Mouse (Mus musculus) adrenal gland, postnatal 4 days (tissue): ENCODE data around the gene Dock4. TPM values are rescaled to one million over a fixed set of nuclear protein-coding genes. Genes with fewer than 3 reads are reported as not detected.
A peak's percentile ranks its signal among the peaks of the same experiment; 100 is the strongest.

Experiments
- DNase-seq, 2 experiments: peaks; one replicate each; pipeline ENCODE4 v3.0.0; 2021 to 2022; ENCODE audit warnings: low spot score in 2 of 2, mixed read lengths in 2 of 2
- total RNA-seq, 2 experiments: library from RNA; stranded (reverse); gene quantifications; 2 replicates each; pipeline ENCODE4 v1.2.3; 2021

The Dock4 gene
- total RNA-seq, 2 experiments from 2014 or later = 26.5 to 29.6 TPM

GRCm38 (mm10) chr12:40635991-40636390 is 190.2 kb downstream of the Dock4 start:
- no peak for DNase-seq

GRCm38 (mm10) chr12:40637427-40637826 is 191.7 kb downstream of the Dock4 start:
- no peak for DNase-seq

GRCm38 (mm10) chr12:40645869-40646268 is 200.1 kb downstream of the Dock4 start:
- DNase-seq = no peak

GRCm38 (mm10) chr12:40654312-40654711 is 208.6 kb downstream of the Dock4 start:
- DNase-seq = no peak

- no peak for DNase-seq
Observed at GRCm38 (mm10) chr12:40655861-40656260, 210.1 kb downstream of the Dock4 start.

GRCm38 (mm10) chr12:40656438-40656837 is 210.7 kb downstream of the Dock4 start:
- DNase-seq = no peak

- no peak for DNase-seq
Observed at GRCm38 (mm10) chr12:40657229-40657885, 211.6 kb downstream of the Dock4 start.

- no peak for DNase-seq
Observed at GRCm38 (mm10) chr12:40659689-40660088, 213.9 kb downstream of the Dock4 start.

- no peak for DNase-seq
Observed at GRCm38 (mm10) chr12:40669460-40669859, 223.7 kb downstream of the Dock4 start.

GRCm38 (mm10) chr12:40670766-40671165 is 225.0 kb downstream of the Dock4 start:
- no peak for DNase-seq

GRCm38 (mm10) chr12:40679713-40680112 is 234.0 kb downstream of the Dock4 start:
- DNase-seq = no peak

- DNase-seq = peak in 1 of 2 experiments; percentile 10
Observed at GRCm38 (mm10) chr12:40680551-40680950, 234.8 kb downstream of the Dock4 start.

GRCm38 (mm10) chr12:40691444-40691843 is 245.7 kb downstream of the Dock4 start:
- DNase-seq = no peak

- no peak for DNase-seq
Observed at GRCm38 (mm10) chr12:40694082-40694721, 248.4 kb downstream of the Dock4 start.

GRCm38 (mm10) chr12:40698330-40698729 is 252.6 kb downstream of the Dock4 start:
- DNase-seq = no peak

- DNase-seq = no peak
Observed at GRCm38 (mm10) chr12:40702233-40702792, 256.6 kb downstream of the Dock4 start.

GRCm38 (mm10) chr12:40704296-40704695 is 258.5 kb downstream of the Dock4 start:
- DNase-seq = no peak

- no peak for DNase-seq
Observed at GRCm38 (mm10) chr12:40707108-40707507, 261.4 kb downstream of the Dock4 start.

GRCm38 (mm10) chr12:40709094-40709493 is 263.3 kb downstream of the Dock4 start:
- DNase-seq = no peak

GRCm38 (mm10) chr12:40712235-40712634 is 266.5 kb downstream of the Dock4 start:
- no peak for DNase-seq

- DNase-seq = no peak
Observed at GRCm38 (mm10) chr12:40714288-40714687, 268.5 kb downstream of the Dock4 start.

- DNase-seq = no peak
Observed at GRCm38 (mm10) chr12:40715174-40715573, 269.4 kb downstream of the Dock4 start.

GRCm38 (mm10) chr12:40728373-40728772 is 282.6 kb downstream of the Dock4 start:
- no peak for DNase-seq
